Mouse (Mus musculus) small intestine, adult 2 months (tissue): ENCODE results near the gene Rtl1. TPM values are rescaled to one million over a fixed set of nuclear protein-coding genes. Genes with fewer than 3 reads are reported as not detected.

Experiments
- H3K27ac ChIP-seq: fragments of 200-500 bp; 2 replicates; pipeline ENCODE4 v1.5.1; 2012; ENCODE audit warnings: low read depth, low read length, control low read depth, inconsistent platforms; ENCODE audit not compliant: insufficient read depth
- H3K27me3 ChIP-seq: fragments of 200-500 bp; 2 replicates; pipeline ENCODE4 v1.6.1; 2012; ENCODE audit warnings: mild to moderate bottlenecking, moderate library complexity, low read length, inconsistent platforms; ENCODE audit not compliant: control insufficient read depth, insufficient read depth
- H3K36me3 ChIP-seq: fragments of 200-500 bp; 2 replicates; pipeline ENCODE4 v1.6.1; 2012; ENCODE audit warnings: mild to moderate bottlenecking, low read length, control low read depth, inconsistent platforms; ENCODE audit not compliant: control insufficient read depth, insufficient read depth
- H3K4me1 ChIP-seq: fragments of 200-500 bp; 2 replicates; pipeline ENCODE4 v1.6.1; 2012; ENCODE audit warnings: low read length, inconsistent platforms, mixed read lengths; ENCODE audit not compliant: control insufficient read depth, insufficient read depth, insufficient read length
- H3K4me3 ChIP-seq: fragments of 200-500 bp; 2 replicates; pipeline ENCODE4 v1.5.1; 2012; ENCODE audit warnings: low read depth, mild to moderate bottlenecking, control low read depth, inconsistent platforms, low read length, moderate library complexity
- CTCF ChIP-seq: fragments of 200-500 bp; IDR thresholded peaks from 2 replicates; pipeline ENCODE4 v1.5.1; 2012; ENCODE audit warnings: low read depth, mild to moderate bottlenecking, control low read depth, inconsistent platforms, low read length, moderate library complexity, mixed read lengths; ENCODE audit not compliant: insufficient replicate concordance, insufficient read length; ENCODE audit errors: extremely low read depth
- POLR2A ChIP-seq: fragments of 200-500 bp; IDR thresholded peaks from 2 replicates; pipeline ENCODE4 v1.6.1; 2012; ENCODE audit warnings: low read depth, mild to moderate bottlenecking, control low read depth, inconsistent platforms, low read length, moderate library complexity
- WGBS: fragments of 180-500 bp; shearing (Covaris S2); methylation state at CpG from one replicate; pipeline ENCODE4 v1.1.7; 2018; 5-methylcytosine and 5-hydroxymethylcytosine counted together
- polyA plus RNA-seq: library from polyadenylated mRNA; depleted of rRNA; stranded (reverse); fragments of >200 nt; gene quantifications from 2 replicates; pipeline ENCODE4 v1.2.3, GENCODE M21; 2012

Rtl1 gene
- polyA plus RNA-seq, 1 experiment, result not detected

DNA sequence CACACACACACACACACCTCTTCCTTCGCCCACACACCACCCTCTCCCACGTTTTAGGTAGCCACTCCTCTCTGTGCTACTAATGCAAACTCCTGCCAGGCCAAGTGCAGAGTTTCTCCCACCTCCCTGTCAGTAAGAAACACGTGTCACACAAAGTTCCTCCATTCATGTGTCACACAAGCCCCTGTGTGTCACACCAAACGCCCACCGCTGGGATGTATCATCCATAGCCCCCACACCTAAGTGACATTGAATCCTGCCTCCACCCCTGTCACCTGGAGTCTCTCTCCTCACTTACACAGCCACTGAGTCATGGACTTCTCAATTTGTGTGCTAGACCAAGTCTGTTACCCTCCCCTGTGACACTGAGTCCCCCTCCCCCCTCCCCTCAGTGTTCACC is 17.9 kb downstream of the Rtl1 start:
- TF ChIP-seq POLR2A, result no peak
- TF ChIP-seq CTCF, result no peak
- WGBS, result 60% methylated on average over 5 of the region's 5 CpGs
- H3K4me3 ChIP-seq, result no peak overlapping the region
- no peaks in the 10 kb centered on the region for H3K4me1 ChIP-seq
- H3K27ac ChIP-seq, result no peak overlapping the region
- no peaks in the 10 kb centered on the region for H3K36me3 ChIP-seq
- no peaks in the 10 kb centered on the region for H3K27me3 ChIP-seq

DNA sequence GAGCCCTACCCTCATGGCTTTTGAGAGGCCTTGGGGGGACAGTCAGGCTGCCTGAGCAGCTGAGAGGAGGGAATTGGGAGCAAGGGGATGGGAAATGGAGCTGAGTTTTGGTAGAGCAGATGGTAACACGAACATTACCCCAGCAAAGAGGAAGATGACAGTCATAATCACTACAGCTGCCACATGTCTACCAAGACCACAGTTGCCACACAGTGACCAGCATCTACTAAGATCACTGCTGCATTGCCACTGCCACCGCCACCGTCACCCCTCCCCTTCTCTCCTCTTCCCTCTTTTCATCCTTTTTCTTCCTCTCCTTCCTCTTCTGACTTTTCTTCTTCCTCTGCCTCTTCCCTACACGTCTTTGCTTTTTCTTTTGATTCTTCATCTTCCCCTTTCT is 27.9 kb downstream of the Rtl1 start:
- WGBS, result 78% methylated on average over 4 of the region's 4 CpGs
- H3K27me3 ChIP-seq, result no peaks in the 10 kb centered on the region
- H3K4me3 ChIP-seq, result no peak overlapping the region
- no peaks in the 10 kb centered on the region for H3K36me3 ChIP-seq
- no peaks in the 10 kb centered on the region for H3K4me1 ChIP-seq
- no peak overlapping the region for H3K27ac ChIP-seq
- TF ChIP-seq POLR2A, result no peak
- TF ChIP-seq CTCF, result no peak

DNA sequence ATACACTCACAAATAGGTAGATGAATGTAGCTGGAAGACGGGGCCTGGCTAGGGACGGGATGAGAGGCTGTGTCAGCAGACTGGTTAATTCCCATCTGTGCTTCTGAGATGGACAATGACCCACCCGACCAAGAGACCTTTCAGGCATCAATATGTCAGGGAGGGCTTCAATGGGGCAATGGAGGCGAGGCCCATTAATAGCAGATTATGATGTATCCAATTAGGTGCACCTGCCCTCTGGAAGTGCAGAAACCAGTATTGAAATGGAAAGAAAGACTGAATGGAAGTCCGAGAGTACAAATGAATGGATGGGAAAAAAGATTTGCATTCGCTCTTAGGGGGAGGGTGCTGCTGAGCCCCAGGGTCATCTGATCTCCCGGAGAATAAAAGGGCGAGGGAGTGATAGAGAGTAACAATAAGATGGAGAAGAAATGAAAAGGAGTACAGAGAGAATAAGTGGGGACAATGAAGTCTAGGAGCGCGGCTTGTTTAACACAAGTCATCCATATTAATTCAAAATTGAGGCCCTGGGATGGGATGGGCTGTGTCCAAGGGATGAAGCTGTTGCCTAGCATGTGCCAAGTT is 39.9 kb downstream of the Rtl1 start:
- no peaks in the 10 kb centered on the region for H3K4me1 ChIP-seq
- TF ChIP-seq POLR2A (no peak), CTCF (no peak)
- WGBS, result 82% methylated on average over 10 of the region's 10 CpGs
- H3K27me3 ChIP-seq, result no peaks in the 10 kb centered on the region
- no peak overlapping the region for H3K4me3 ChIP-seq
- no peak overlapping the region for H3K27ac ChIP-seq
- no peaks in the 10 kb centered on the region for H3K36me3 ChIP-seq

DNA sequence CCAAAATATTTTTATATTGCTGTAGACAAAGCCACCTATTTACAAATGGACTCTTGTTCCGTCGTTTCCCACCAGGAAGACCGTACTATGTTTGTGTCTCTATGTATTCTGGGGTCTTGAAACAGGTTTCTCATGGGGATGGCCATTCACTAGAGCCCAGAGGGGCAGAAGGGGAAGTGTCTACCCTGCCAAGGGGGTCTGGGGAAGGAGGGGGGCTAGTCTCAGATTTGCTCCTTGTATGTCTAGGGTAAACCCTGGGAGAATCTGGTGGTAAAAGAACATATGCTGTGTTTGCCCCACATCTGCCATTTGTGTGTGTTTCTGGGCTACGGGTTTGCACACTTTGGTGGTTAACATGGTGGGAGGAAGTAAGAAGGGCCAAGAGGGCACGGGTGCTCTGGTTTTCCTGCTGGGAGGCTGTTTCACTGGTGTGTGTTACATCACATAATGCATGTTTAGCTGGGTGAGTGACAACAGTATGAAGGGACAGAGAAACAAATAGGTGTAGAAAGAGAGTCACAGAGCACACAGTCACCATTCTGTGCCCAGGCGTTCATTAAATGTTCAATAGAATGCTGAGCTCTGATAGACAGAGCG is 41.1 kb downstream of the Rtl1 start:
- no peak overlapping the region for H3K4me3 ChIP-seq
- no peaks in the 10 kb centered on the region for H3K36me3 ChIP-seq
- TF ChIP-seq POLR2A, result no peak
- TF ChIP-seq CTCF, result no peak
- 87% methylated on average over 7 of the region's 7 CpGs for WGBS
- H3K4me1 ChIP-seq, result no peaks in the 10 kb centered on the region
- H3K27me3 ChIP-seq, result no peaks in the 10 kb centered on the region
- no peak overlapping the region for H3K27ac ChIP-seq

DNA sequence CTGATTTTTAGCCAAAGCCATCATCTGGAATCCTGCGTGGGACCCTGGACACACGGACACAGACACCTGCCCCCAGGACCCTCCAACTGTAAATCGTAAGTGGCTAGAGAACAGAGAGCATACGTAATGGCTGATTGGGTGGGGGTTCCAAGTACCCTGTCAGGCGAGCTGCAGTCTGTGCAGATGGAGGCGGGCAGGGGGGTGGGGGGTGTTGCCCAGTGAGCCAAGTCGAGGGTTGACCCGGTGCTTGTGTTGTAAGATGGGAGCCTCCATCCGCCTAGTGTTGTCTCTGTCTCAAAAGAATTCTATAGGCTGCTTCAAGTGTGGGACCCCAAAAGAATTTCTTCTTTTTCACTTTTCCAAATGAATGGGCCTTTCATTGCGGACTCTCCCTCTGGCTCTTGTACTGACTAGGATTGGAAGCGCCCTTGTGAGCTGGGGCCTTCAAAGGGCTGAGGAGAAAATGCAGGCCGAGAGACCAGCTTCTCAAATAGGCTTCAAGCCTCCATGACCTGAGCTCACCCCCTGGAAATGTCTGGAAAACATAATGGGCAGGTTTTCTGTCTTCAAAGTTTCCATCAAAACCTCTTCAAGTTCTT is 41.8 kb downstream of the Rtl1 start:
- Histone ChIP-seq H3K4me1 (no peaks in the 10 kb centered on the region), H3K27me3 (no peaks in the 10 kb centered on the region), H3K4me3 (no peak overlapping the region), H3K27ac (no peak overlapping the region), H3K36me3 (no peaks in the 10 kb centered on the region)
- TF ChIP-seq CTCF (no peak), POLR2A (no peak)
- 82% methylated on average over 12 of the region's 12 CpGs for WGBS

DNA sequence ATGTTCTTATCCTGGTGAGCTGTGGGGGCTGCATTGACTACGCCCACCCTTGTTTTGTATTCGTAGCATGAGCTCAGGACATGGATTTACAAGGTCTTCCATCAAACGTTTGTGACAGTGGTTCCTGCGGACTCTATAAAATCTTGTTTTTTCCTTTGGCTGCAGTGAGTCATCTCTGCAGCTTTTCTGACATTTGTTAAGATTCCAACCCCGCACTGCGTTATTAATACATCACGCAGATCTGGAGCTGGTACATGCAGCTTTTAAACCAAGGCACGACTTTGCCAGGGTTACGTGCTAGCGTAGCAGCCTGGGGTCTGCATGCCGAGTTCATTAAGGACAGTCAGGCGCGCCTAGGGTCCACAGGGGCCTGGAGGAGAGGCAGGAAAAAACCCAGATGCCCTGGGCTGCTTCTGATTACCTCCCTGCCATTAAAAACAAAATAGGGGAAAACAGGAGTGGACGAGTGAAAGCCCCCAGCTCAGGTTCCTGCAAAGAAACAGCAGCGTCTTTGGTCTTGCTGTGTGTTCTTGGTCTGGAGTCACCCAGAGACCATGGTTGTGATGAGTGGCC is 44.2 kb downstream of the Rtl1 start:
- Histone ChIP-seq H3K4me1 (no peaks in the 10 kb centered on the region), H3K4me3 (no peak overlapping the region), H3K27ac (no peak overlapping the region), H3K36me3 (no peaks in the 10 kb centered on the region), H3K27me3 (no peaks in the 10 kb centered on the region)
- no peak for TF ChIP-seq POLR2A
- TF ChIP-seq CTCF, result no peak
- 78% methylated on average over 15 of the region's 15 CpGs for WGBS

DNA sequence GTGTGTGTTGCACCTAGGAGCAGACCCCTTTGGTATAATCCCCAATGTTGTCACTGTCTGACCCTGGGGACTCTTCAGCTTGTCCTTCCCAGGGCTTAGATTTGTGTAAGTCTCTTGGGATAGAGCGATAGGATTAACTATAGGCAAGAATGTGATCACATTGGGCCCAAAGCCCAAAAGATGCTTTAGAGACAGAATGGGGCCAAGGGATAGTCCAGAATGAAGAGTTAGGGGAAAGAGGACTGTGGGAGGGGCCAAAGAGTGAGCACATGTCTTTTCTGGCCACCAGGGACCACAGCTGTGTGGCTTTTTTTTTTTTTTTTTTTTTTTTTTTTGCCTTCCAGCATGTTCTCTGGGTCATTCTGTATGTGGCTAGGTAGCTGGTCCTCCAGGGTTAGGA is 46.6 kb downstream of the Rtl1 start:
- no peaks in the 10 kb centered on the region for H3K4me1 ChIP-seq
- H3K4me3 ChIP-seq, result no peak overlapping the region
- no peaks in the 10 kb centered on the region for H3K36me3 ChIP-seq
- H3K27me3 ChIP-seq, result no peaks in the 10 kb centered on the region
- H3K27ac ChIP-seq, result no peak overlapping the region
- no peak for TF ChIP-seq POLR2A
- no peak for TF ChIP-seq CTCF
- WGBS, result 79% methylated on average over 1 of the region's 1 CpGs
